Mouse (Mus musculus) midbrain, embryonic 15.5 days (tissue): ENCODE measurements around the gene Brinp2. TPM values are rescaled to one million over a fixed set of nuclear protein-coding genes. Genes with fewer than 3 reads are reported as not detected.

Experiments used
- ATAC-seq: fragments of 200-750 bp; cut with Nextera tagmentation; replicated peaks from 2 replicates; pipeline ENCODE4 v1.8.0; 2017; ENCODE audit warnings: moderate TSS enrichment
- H3K27ac ChIP-seq: fragments of 300-500 bp; sonication (generic); 2 replicates; pipeline ENCODE4 v1.5.1; 2015; ENCODE audit warnings: mild to moderate bottlenecking, inconsistent platforms
- H3K27me3 ChIP-seq: fragments of 300-500 bp; sonication (generic); replicated peaks from 2 replicates; pipeline ENCODE4 v1.6.1; 2015; ENCODE audit warnings: inconsistent platforms
- H3K36me3 ChIP-seq: fragments of 300-500 bp; sonication (generic); replicated peaks from 2 replicates; pipeline ENCODE4 v1.6.1; 2015; ENCODE audit warnings: inconsistent platforms
- H3K4me1 ChIP-seq: fragments of 300-500 bp; sonication (generic); 2 replicates; pipeline ENCODE4 v1.6.1; 2015; ENCODE audit warnings: inconsistent platforms
- H3K4me2 ChIP-seq: fragments of 300-500 bp; sonication (generic); 2 replicates; pipeline ENCODE4 v1.6.1; 2015; ENCODE audit warnings: inconsistent platforms, mild to moderate bottlenecking, moderate library complexity
- H3K4me3 ChIP-seq: fragments of 300-500 bp; sonication (generic); 2 replicates; pipeline ENCODE4 v1.5.1; 2015; ENCODE audit warnings: mild to moderate bottlenecking, inconsistent platforms
- H3K9ac ChIP-seq: fragments of 300-500 bp; sonication (generic); 2 replicates; pipeline ENCODE4 v1.6.1; 2015; ENCODE audit warnings: mild to moderate bottlenecking, inconsistent platforms
- H3K9me3 ChIP-seq: fragments of 300-500 bp; sonication (generic); 2 replicates; pipeline ENCODE4 v1.6.1; 2016; ENCODE audit warnings: inconsistent platforms
- WGBS: fragments of 180-500 bp; shearing (Covaris S2); methylation state at CpG from one replicate; pipeline ENCODE4 v1.1.7; 2015; ENCODE audit warnings: mixed read lengths; 5-methylcytosine and 5-hydroxymethylcytosine counted together
- polyA plus RNA-seq: library from polyadenylated mRNA; unstranded; fragments of >200 nt; fragmentation: Nextera tagmentation; extraction: Ambion mirVana; gene quantifications from 2 replicates; pipeline ENCODE4 v1.2.1, GENCODE M21; 2015

Gene Brinp2
- polyA plus RNA-seq, 1 experiment from 2014 or later = 33.4 TPM

GRCm38 (mm10) chr1:158283869-158284268 is 72.3 kb downstream of the Brinp2 start:
- H3K9ac ChIP-seq = no peak overlapping the region
- H3K36me3 ChIP-seq = no peaks in the 10 kb centered on the region
- no peaks in the 10 kb centered on the region for H3K27me3 ChIP-seq
- H3K4me2 ChIP-seq = no peak overlapping the region
- no peaks in the 10 kb centered on the region for H3K4me1 ChIP-seq
- ATAC-seq = no peak
- H3K27ac ChIP-seq = no peak overlapping the region
- no peaks in the 10 kb centered on the region for H3K9me3 ChIP-seq
- no peak overlapping the region for H3K4me3 ChIP-seq
- WGBS = 89% methylated on average over 7 of the region's 7 CpGs

- no peak overlapping the region for H3K4me3 ChIP-seq
- H3K4me2 ChIP-seq = no peak overlapping the region
- H3K9ac ChIP-seq = no peak overlapping the region
- WGBS = 67% methylated on average over 9 of the region's 9 CpGs
- no peak overlapping the region for H3K27ac ChIP-seq
- no peaks in the 10 kb centered on the region for H3K9me3 ChIP-seq
- peaks cover 4% of the 10 kb centered on the region; the same call in 1 of the 2 replicates for H3K4me1 ChIP-seq
- no peaks in the 10 kb centered on the region for H3K27me3 ChIP-seq
- no peaks in the 10 kb centered on the region for H3K36me3 ChIP-seq
- no peak for ATAC-seq
Observed at GRCm38 (mm10) chr1:158272058-158272457, 84.1 kb downstream of the Brinp2 start.

- Histone ChIP-seq H3K27me3 (no peaks in the 10 kb centered on the region), H3K27ac (peak overlapping the region; percentile 53), H3K4me3 (no peak overlapping the region), H3K9ac (no peak overlapping the region), H3K4me1 (peaks cover 15% of the 10 kb centered on the region), H3K4me2 (no peak overlapping the region), H3K36me3 (no peaks in the 10 kb centered on the region), H3K9me3 (no peaks in the 10 kb centered on the region)
- peak; percentile 75 for ATAC-seq
- WGBS = 11% methylated on average over 8 of the region's 8 CpGs
Observed at GRCm38 (mm10) chr1:158267020-158267571, 89.0 kb downstream of the Brinp2 start.

GRCm38 (mm10) chr1:158266293-158267019 is 89.7 kb downstream of the Brinp2 start:
- no peaks in the 10 kb centered on the region for H3K36me3 ChIP-seq
- H3K27me3 ChIP-seq = no peaks in the 10 kb centered on the region
- 31% methylated on average over 3 of the region's 3 CpGs for WGBS
- peak overlapping the region; percentile 53 for H3K27ac ChIP-seq
- no peak overlapping the region for H3K4me3 ChIP-seq
- H3K4me2 ChIP-seq = no peak overlapping the region
- peak; percentile 87 for ATAC-seq
- H3K9me3 ChIP-seq = no peaks in the 10 kb centered on the region
- H3K9ac ChIP-seq = no peak overlapping the region
- H3K4me1 ChIP-seq = peaks cover 15% of the 10 kb centered on the region

GRCm38 (mm10) chr1:158259516-158260235 is 96.5 kb downstream of the Brinp2 start:
- no peaks in the 10 kb centered on the region for H3K9me3 ChIP-seq
- no peak overlapping the region for H3K4me3 ChIP-seq
- no peak overlapping the region for H3K4me2 ChIP-seq
- no peak overlapping the region for H3K9ac ChIP-seq
- H3K4me1 ChIP-seq = no peaks in the 10 kb centered on the region
- no peaks in the 10 kb centered on the region for H3K36me3 ChIP-seq
- H3K27me3 ChIP-seq = no peaks in the 10 kb centered on the region
- ATAC-seq = no peak
- no peak overlapping the region for H3K27ac ChIP-seq
- WGBS = 97% methylated on average over 5 of the region's 5 CpGs

- Histone ChIP-seq H3K9me3 (no peaks in the 10 kb centered on the region), H3K4me2 (no peak overlapping the region), H3K4me3 (no peak overlapping the region), H3K27me3 (no peaks in the 10 kb centered on the region), H3K4me1 (no peaks in the 10 kb centered on the region), H3K27ac (no peak overlapping the region), H3K36me3 (no peaks in the 10 kb centered on the region), H3K9ac (no peak overlapping the region)
- WGBS = 74% methylated on average over 6 of the region's 6 CpGs
- ATAC-seq = no peak
Observed at GRCm38 (mm10) chr1:158258685-158259292, 97.3 kb downstream of the Brinp2 start.

GRCm38 (mm10) chr1:158255912-158256680 is 100.0 kb downstream of the Brinp2 start:
- Histone ChIP-seq H3K27me3 (no peaks in the 10 kb centered on the region), H3K4me1 (no peaks in the 10 kb centered on the region), H3K27ac (no peak overlapping the region), H3K4me2 (no peak overlapping the region), H3K9me3 (no peaks in the 10 kb centered on the region), H3K4me3 (no peak overlapping the region), H3K36me3 (no peaks in the 10 kb centered on the region), H3K9ac (no peak overlapping the region)
- WGBS = 94% methylated on average over 9 of the region's 9 CpGs
- ATAC-seq = no peak

GRCm38 (mm10) chr1:158252682-158253222 is 103.4 kb downstream of the Brinp2 start:
- H3K9me3 ChIP-seq = no peaks in the 10 kb centered on the region
- WGBS = 83% methylated on average over 8 of the region's 8 CpGs
- H3K27ac ChIP-seq = no peak overlapping the region
- no peak for ATAC-seq
- no peak overlapping the region for H3K4me2 ChIP-seq
- H3K4me3 ChIP-seq = no peak overlapping the region
- peaks cover 2% of the 10 kb centered on the region; the same call in 1 of the 2 replicates for H3K36me3 ChIP-seq
- no peaks in the 10 kb centered on the region for H3K4me1 ChIP-seq
- no peaks in the 10 kb centered on the region for H3K27me3 ChIP-seq
- no peak overlapping the region for H3K9ac ChIP-seq

GRCm38 (mm10) chr1:158248266-158248665 is 107.9 kb downstream of the Brinp2 start:
- Histone ChIP-seq H3K27ac (no peak overlapping the region), H3K36me3 (peaks cover 11% of the 10 kb centered on the region), H3K4me3 (no peak overlapping the region), H3K9me3 (no peaks in the 10 kb centered on the region), H3K9ac (no peak overlapping the region), H3K27me3 (no peaks in the 10 kb centered on the region), H3K4me1 (no peaks in the 10 kb centered on the region), H3K4me2 (no peak overlapping the region)
- ATAC-seq = no peak
- WGBS = 92% methylated on average over 3 of the region's 3 CpGs

- Histone ChIP-seq H3K9me3 (no peaks in the 10 kb centered on the region), H3K27ac (no peak overlapping the region), H3K36me3 (peaks cover 11% of the 10 kb centered on the region), H3K4me1 (no peaks in the 10 kb centered on the region), H3K4me3 (no peak overlapping the region), H3K4me2 (no peak overlapping the region), H3K27me3 (no peaks in the 10 kb centered on the region), H3K9ac (no peak overlapping the region)
- WGBS = 95% methylated on average over 14 of the region's 14 CpGs
- no peak for ATAC-seq
Observed at GRCm38 (mm10) chr1:158246476-158247153, 109.5 kb downstream of the Brinp2 start.

GRCm38 (mm10) chr1:158245486-158245885 is 110.6 kb downstream of the Brinp2 start:
- H3K4me1 ChIP-seq = no peaks in the 10 kb centered on the region
- no peak for ATAC-seq
- H3K27ac ChIP-seq = no peak overlapping the region
- no peak overlapping the region for H3K4me3 ChIP-seq
- H3K9me3 ChIP-seq = no peaks in the 10 kb centered on the region
- peaks cover 11% of the 10 kb centered on the region for H3K36me3 ChIP-seq
- WGBS = 83% methylated on average over 8 of the region's 8 CpGs
- no peak overlapping the region for H3K4me2 ChIP-seq
- H3K27me3 ChIP-seq = no peaks in the 10 kb centered on the region
- no peak overlapping the region for H3K9ac ChIP-seq
